Mouse (Mus musculus): ENCODE results near the gene Gpr176. TPM values are rescaled to one million over a fixed set of nuclear protein-coding genes. Genes with fewer than 3 reads are reported as not detected.

Gene Gpr176
- total RNA-seq, 2 experiments from 2014 or later, result 0.10 to 0.11 TPM

GRCm38 (mm10) chr2:118375522-118375921, 2.3 kb upstream of the Gpr176 start:
- DNase-seq (ENCODE audit: low spot score), result no peak
- intact Hi-C loops (cut with DNase I), result no loop called here

DNA sequence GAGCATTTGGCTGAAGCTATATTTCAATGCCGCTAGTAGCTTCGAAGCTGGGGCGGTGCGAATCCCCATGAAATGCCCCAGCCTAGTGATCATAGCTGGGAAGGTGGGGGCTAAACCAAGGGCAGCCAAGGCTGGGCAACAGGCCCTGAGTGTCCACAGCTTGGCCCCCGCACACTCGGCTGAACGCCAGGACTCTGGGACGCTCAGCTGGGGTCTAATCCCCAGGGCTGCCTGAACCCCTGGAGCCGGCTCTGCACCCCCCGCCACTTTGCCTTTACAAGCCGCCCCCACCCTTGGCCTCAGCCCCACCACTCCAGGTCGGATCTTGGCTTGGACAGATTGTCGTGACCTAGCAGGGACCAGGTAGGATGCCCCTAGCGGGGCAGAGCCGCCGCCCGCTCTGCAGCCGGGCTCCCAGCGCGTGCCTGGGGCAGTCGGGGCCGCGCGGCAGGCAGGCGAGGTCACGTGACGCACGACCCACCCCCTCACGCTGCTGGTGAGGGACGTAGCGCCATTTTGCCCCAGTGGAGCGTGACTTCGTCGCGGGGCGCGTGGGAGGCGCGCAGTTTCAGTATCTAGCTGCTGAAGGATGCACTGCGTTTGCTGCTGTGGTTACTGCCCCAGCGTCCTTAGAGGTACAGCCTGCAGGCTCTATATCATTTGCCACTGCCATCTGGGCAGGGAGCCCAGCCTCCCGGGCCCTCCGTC, 507 bp upstream of the Gpr176 start:
- intact Hi-C loops (cut with DNase I), result no loop called here

GRCm38 (mm10) chr2:118372561-118372900, 688 bp downstream of the Gpr176 start:
- DNase-seq (ENCODE audit: low spot score), result no peak
- intact Hi-C loops (cut with DNase I), result no loop called here

More for the DNA sequence above, 507 bp upstream of the Gpr176 start:
- DNase-seq (ENCODE audit: low spot score), result peak; percentile 23

DNA sequence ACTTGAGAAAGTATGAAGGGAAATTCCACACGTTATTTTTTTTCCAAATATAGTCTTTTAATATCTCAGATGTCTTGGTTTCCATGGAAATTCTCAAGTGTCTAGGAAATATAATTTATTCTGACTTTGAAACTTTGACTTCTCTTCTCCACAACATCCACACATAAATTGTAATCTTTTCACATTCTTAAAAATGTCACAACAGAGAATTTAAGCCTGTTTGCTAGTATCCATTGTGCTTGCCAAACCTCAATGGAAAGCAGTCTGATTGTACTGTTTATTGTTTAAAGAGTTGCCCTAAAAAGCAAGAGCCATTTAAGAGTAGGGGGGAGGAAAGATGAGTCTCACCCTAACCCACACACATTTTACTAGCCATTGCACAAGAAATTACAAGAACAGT, 1.4 kb downstream of the Gpr176 start:
- intact Hi-C loops (cut with DNase I), result no loop called here
- no peak for DNase-seq (ENCODE audit: low spot score)

DNA sequence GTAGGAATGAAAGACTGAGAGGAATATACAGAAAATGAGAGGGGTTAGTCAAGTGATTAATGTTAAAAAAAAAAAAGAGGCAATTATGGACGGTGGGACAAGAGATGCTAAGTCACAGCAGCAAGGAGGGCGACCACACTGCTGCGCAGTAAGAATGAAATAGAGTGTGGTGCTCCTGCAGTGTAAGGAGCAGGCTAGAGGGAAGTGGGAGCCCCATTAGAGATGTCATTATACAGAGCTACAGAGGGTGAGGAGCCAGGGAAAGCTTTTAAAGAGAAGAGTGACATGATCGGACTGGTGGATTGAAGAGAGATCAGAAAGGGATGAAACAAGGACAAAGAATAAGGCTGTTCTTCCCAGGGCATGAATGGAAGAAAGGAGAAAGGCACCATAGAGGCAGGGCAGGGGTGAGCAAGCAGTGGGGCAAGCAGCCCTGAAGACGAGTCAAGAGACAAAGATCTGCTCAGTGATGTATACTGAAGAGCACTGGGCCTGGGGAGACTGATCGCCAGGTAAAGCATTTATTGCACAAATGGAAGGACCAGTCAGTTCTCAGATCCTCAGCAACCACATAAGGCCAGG, 18.0 kb downstream of the Gpr176 start:
- DNase-seq (ENCODE audit: low spot score), result no peak
- intact Hi-C loops (cut with DNase I), result no loop called here

GRCm38 (mm10) chr2:118353916-118354403, 19.3 kb downstream of the Gpr176 start:
- intact Hi-C loops (cut with DNase I), result no loop called here

DNA sequence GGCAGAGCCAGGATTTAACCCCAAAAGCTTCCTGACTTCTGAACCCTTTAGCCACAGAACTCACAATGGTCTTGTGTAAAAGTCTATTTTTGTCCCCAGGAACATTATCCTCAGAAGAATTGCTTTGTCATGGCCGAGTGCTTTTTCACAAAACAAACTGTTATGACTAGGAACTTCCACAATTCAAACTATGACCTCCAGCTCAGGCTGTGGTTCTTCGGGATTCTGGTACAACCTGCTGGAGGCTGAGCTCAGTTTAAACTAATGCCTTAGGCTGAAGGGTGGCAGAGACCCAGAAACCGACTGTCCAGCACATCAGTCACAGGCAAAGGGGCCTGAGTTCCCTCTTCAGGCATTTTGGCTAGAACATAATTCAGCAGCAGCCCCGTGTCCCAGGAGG, 19.7 kb downstream of the Gpr176 start:
- intact Hi-C loops (cut with DNase I), result no loop called here
- DNase-seq (ENCODE audit: low spot score), result no peak

More at GRCm38 (mm10) chr2:118353916-118354403, 19.3 kb downstream of the Gpr176 start:
- no peak for DNase-seq (ENCODE audit: low spot score)

DNA sequence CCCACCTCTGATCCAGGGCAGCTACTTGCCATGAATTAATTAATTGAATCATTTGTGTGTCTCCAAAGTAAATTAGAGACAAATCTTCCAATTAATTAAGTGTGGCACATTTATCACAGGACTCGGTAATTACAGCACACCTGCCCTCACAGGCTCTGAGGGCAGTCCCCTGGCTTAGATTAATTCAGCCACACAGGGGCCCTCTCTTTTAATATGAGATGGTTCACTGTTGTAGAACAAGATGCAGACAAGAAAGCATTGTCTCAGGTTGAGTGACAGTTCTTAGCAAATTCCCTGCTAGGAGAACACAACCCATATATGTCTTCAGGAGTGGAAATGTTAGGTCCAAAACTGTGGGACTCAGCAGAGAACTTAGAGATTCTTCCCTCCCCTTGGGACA, 27.7 kb downstream of the Gpr176 start:
- intact Hi-C loops (cut with DNase I), result no loop called here
- DNase-seq (ENCODE audit: low spot score), result no peak

- intact Hi-C loops (cut with DNase I), result no loop called here
- DNase-seq (ENCODE audit: low spot score), result no peak
Observed at GRCm38 (mm10) chr2:118343897-118344296, 29.3 kb downstream of the Gpr176 start.

- intact Hi-C loops (cut with DNase I), result no loop called here
- no peak for DNase-seq (ENCODE audit: low spot score)
Observed at GRCm38 (mm10) chr2:118341295-118341694, 31.9 kb downstream of the Gpr176 start.

DNA sequence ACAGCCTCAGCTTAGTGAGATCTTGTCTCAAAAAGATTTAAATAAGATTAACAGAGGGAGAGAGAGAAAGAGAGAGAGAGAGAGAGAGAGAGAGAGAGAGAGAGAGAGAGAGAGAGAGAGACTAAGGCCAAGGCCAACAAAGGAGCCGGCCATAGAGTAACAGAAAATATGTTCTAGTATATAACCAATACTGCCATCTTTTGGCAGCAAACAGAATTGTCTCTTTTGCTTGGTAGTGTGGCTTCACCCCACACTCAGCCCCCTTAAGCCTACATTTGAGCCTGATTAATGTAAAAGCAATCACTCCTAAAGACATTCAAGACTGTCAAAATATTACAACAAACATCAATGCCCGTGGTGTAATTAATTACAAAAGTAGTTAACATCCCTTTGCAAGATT, 37.1 kb downstream of the Gpr176 start:
- no peak for DNase-seq (ENCODE audit: low spot score)
- intact Hi-C loops (cut with DNase I), result loop anchor here (1.0 kb wide), 1 partner anchor 73 kb away; no protein-coding TSS in a partner anchor

GRCm38 (mm10) chr2:118322663-118323062, 50.6 kb downstream of the Gpr176 start:
- no peak for DNase-seq (ENCODE audit: low spot score)
- intact Hi-C loops (cut with DNase I), result no loop called here

GRCm38 (mm10) chr2:118321804-118322203, 51.4 kb downstream of the Gpr176 start:
- no peak for DNase-seq (ENCODE audit: low spot score)
- intact Hi-C loops (cut with DNase I), result no loop called here

DNA sequence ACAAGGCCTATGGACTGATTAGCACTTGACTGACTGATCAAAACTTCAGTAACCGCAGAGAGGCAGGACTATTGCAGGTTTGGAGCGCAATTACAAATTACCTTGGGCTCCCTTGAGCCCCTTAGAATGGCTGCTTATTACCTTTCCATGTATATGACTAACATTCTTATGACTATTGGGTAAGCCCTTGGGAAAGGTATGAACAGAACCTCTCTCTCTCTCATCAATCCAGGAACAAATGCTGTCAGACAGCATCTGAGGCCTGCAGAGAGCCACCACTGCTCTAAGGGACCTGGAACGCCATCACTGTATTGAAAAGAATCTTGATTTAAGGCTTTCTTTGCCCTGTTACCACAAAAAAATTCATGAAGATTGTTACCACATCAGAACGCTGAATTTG, 52.1 kb downstream of the Gpr176 start:
- DNase-seq (ENCODE audit: low spot score), result no peak
- intact Hi-C loops (cut with DNase I), result no loop called here

- intact Hi-C loops (cut with DNase I), result no loop called here
- no peak for DNase-seq (ENCODE audit: low spot score)
Observed at GRCm38 (mm10) chr2:118320519-118320918, 52.7 kb downstream of the Gpr176 start.

DNA sequence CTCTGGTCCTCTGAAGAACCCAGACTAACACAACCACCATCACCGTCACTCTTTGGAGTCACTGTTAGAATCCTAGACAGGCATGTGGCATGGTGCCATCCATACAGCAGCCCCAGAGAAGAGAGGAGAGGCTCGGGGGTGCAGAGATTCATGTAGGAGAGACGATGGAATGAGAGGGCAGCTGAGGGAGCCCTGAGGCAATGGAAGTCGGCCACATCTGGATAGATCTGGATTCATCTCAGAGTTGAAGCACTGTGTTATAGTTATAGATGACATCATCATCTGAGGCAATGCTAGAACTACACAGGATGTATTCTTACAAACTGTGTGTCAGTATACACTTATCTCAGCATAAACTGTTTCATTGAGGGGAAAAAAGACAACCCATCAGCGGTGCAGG, 54.0 kb downstream of the Gpr176 start:
- intact Hi-C loops (cut with DNase I), result no loop called here
- no peak for DNase-seq (ENCODE audit: low spot score)

GRCm38 (mm10) chr2:118316939-118317338, 56.3 kb downstream of the Gpr176 start:
- no peak for DNase-seq (ENCODE audit: low spot score)
- intact Hi-C loops (cut with DNase I), result no loop called here

GRCm38 (mm10) chr2:118315656-118316402, 57.4 kb downstream of the Gpr176 start:
- no peak for DNase-seq (ENCODE audit: low spot score)
- intact Hi-C loops (cut with DNase I), result no loop called here

DNA sequence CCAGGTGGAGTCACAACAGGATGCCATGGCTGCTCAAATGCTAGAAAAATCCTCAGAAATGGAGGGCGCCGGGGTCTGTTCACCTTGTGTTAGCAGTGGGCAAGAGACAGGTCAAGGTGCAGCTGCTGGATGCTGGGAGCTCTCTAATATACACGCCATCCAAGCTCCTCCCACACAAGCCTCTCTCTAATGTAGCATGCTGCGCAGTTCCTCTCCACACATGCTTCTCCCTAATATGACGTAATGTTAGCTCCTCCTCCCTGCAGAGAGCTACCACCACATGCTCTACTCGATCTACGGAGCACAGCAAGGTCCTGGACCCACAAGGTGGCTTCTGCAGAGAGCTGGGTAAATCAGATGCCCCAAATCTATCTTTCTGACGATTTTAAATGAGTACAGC, 65.7 kb downstream of the Gpr176 start:
- intact Hi-C loops (cut with DNase I), result no loop called here
- DNase-seq (ENCODE audit: low spot score), result no peak

GRCm38 (mm10) chr2:118306966-118307365, 66.3 kb downstream of the Gpr176 start:
- DNase-seq (ENCODE audit: low spot score), result no peak

DNA sequence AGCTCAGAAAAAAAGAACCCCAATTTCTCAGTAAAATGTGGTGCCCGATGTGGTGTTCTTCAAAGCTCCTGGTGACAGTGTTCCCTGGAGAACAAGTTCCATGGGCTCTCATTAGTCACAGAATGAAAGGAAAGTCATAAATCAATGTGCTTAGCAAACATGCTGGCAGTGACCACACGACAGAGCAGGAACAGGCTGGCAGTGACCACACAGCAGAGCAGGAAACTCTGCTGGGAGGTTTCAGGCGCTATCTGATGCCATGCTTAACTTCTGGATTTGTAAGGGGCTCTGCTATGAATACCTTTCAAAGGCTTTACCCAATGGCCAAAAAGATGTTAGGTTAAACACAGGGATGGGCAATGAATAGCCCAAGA, 66.7 kb downstream of the Gpr176 start:
- intact Hi-C loops (cut with DNase I), result no loop called here
- DNase-seq (ENCODE audit: low spot score), result no peak

More at GRCm38 (mm10) chr2:118306966-118307365, 66.3 kb downstream of the Gpr176 start:
- intact Hi-C loops (cut with DNase I), result no loop called here
